Mouse (Mus musculus) testis, adult 2 months (tissue): ENCODE measurements around the gene Iqch.

Experiments used
- CTCF ChIP-seq: fragments of 200-500 bp; IDR thresholded peaks from 2 replicates; pipeline ENCODE4 v1.5.1; 2012; ENCODE audit warnings: low read depth, mild to moderate bottlenecking, inconsistent platforms, low read length, moderate library complexity; ENCODE audit not compliant: control insufficient read depth, insufficient read depth, insufficient replicate concordance
- POLR2A ChIP-seq: fragments of 200-500 bp; IDR thresholded peaks from 2 replicates; pipeline ENCODE4 v1.6.1; 2012; ENCODE audit warnings: low read depth, mild to moderate bottlenecking, inconsistent platforms, low read length, moderate library complexity; ENCODE audit not compliant: control insufficient read depth

DNA sequence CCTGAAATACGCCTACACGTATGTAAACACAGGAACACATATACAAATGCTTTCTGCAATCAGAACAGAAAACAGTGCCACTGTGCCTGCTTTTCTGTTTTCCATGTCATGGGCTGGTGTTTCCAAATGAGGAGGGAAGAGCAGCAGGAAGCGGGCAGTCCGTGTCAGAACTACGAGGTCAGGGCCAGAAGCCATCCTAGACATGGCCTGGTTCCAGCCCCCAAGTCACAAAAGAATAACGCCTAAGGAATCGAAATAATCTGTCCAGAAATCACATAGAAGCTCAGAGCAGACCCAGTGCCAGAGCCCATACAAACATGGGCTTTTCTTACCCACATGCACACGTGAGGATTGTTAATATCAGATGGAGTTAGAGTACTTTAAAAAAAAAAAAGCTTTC, 45.4 kb downstream of the Iqch start:
- TF ChIP-seq POLR2A (no peak), CTCF (no peak)
